Mouse (Mus musculus): ENCODE data around the gene Wnt3a.

GRCm38 (mm10) chr11:59208153-59208831, 82.3 kb downstream of the Wnt3a start, which contains the start of gene 2310033P09Rik:
- no peak for TF ChIP-seq CTCF (IDR thresholded peaks at IDR 0.05; ENCODE audit: control insufficient read depth, insufficient read depth, insufficient read length)
- no peak for TF ChIP-seq CEBPB (IDR thresholded peaks at IDR 0.05; ENCODE audit: low read depth)

All from C2C12 (cell line).